Mouse (Mus musculus) megakaryocyte-erythroid progenitor cell, adult 5-6 weeks (primary cell): Measurements from ENCODE around the gene Gm21149. TPM values are rescaled to one million over a fixed set of nuclear protein-coding genes. Genes with fewer than 3 reads are reported as not detected.
A peak's percentile ranks its signal among the peaks of the same experiment; 100 is the strongest.
"Not testable (repeated sequence)": the region's sequence is repeated elsewhere in the genome, so short reads cannot be mapped to it uniquely, and the experiment has no call there.

Source experiments
- ATAC-seq: replicated peaks from 2 replicates; pipeline ENCODE4 v1.8.0; 2016; ENCODE audit warnings: mild to moderate bottlenecking, inconsistent platforms; ENCODE audit not compliant: severe bottlenecking, poor library complexity, low FRiP score, low TSS enrichment
- total RNA-seq, 2 experiments: library from RNA; stranded (forward) in 1 of 2; stranded (reverse) in 1 of 2; fragments of 200-1000, 215-1000 nt in 1 of 2; fragments of >200 nt in 1 of 2; fragmentation: Nextera tagmentation in 1 of 2; gene quantifications; 2 replicates each; pipeline ENCODE4 v1.2.3; 2014 to 2017

Gene Gm21149
- total RNA-seq (2014; fragmentation: Nextera tagmentation) (not detected in 2 replicates), total RNA-seq (2017) (not detected in 2 replicates)

DNA sequence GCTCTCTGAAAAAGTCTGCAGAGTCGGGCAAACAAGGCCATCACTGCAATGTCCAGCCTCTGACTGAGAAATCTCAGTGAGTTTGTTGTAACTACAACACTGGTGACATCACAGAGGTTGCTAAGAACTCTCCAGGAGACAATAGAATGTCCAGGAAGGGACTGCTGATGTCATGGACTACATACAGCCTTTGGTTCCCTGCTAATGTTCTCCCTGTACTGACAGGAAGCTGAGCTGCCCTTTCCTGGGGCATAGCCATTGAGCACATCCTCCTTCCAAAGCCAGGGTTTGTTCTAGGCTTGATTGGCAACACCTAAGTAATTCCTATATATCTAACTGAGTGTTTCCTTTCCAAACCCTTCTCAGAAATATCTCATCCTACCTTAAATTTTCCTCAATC is at the start of gene Gm21149:
Gene Gm21149 (minus strand): TSS at position 101 of the 400 bp plus-strand sequence.
- not testable (repeated sequence) for ATAC-seq

DNA sequence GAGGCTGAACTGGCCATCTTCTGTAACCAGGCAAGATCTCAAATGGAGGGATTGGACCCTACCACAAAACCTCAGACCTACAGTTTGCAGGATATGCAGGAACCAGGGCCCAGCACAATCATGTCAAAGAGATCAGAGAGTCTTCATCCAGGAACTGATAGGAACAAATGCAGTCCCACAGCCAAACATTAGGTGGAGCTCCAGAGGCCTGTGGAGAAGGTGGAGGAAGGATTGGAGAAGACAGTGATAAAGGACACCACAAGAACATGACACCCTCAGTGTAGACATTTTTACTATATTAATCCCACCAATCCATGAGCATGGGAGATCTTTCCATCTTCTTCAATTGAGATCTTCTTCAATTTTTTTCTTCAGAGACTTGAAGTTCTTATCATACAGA is 46.1 kb upstream of the Gm21149 start:
- ATAC-seq = not testable (repeated sequence)

DNA sequence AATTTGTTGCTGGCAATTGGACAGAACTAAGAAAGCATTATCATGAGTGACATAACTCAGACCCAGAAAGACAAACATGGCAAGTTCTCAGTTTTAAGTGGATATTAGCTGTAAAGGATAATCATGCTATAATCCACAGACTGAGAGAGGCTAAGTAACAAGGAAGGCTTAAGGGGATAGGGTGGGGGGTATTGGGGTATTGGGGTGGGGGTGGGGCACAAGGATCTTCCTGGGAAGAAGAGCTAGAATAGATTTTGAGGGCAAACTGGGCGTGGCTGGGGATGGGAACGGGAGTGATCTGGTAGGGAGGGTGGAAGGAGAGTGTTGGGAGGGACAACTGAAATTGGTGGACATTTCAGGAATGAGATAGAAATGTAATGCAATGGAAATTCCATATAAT is 45.7 kb upstream of the Gm21149 start:
- not testable (repeated sequence) for ATAC-seq

DNA sequence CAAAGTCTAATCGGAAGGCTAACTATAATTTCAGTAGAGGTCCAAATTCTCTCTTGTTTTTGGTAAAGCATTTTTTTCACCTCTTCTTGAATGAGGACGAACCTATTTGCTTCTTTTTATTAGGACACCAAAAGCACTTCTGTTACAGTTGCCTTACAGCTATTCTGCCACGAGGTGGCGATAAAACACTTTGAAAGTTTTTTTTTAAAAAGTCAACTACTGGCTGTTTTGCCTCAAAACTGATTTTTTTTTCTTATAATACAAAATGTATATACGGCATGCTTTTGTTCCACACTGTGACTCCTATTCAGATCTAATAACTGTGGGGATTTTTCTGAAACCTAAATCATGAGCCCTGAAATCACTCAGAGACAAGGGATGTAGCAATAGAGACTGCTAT is 44.1 kb upstream of the Gm21149 start:
- ATAC-seq = not testable (repeated sequence)

DNA sequence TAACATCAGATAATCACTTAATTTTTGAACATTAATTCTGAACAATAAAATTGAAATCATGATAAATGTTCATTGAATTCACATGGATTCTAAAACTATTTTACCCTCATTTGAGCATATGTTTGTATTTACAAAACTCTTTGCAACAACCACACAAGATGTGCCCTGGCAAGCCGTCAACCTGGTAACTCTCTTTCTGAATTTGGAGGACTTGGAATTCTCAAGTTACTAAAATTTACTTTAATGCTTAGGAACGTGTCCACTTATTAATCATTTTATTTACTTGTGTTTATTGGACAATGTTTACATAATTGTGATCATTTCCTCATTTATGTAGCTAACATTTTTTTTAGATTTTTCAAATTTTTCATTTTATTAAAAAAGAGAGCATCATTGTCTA is 40.8 kb upstream of the Gm21149 start:
- ATAC-seq = not testable (repeated sequence)

DNA sequence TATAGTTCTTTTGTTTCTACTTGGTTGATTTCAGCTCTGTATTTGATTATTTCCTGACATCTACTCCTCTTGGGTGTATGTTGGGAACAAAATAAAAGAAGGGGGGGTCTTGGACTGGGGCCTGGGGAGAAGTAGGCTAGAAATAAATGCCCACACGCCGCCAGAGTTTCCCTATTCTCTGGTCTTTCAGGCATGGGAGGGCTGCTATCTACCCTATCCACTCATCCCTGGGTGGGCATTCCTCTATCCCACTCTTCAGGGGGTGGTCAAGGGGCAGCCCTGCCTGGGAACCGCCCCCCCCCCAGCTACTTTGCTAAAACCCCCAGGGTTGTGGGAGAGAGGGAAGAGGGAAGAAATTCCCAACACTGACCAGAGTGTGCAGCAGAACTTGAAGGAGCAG is 35.9 kb upstream of the Gm21149 start:
- ATAC-seq = not testable (repeated sequence)

DNA sequence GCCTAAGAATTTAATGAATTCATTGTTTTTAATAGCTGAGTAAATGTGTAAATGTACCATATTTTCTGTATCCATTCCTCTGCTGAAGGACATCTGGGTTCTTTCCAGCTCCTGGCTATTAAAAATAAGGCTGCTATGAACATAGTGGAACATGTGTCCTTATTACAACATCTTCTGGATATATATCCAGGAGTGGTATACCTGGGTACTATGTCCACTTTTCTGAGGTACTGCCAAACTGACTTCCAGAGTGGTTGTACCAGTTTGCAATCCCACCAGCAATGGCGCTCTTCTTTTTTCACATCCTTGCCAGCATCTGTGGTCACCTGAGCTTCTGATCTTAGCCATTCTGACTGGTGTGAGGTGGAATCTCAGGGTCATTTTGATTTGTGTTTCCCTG is 33.6 kb upstream of the Gm21149 start:
- not testable (repeated sequence) for ATAC-seq

DNA sequence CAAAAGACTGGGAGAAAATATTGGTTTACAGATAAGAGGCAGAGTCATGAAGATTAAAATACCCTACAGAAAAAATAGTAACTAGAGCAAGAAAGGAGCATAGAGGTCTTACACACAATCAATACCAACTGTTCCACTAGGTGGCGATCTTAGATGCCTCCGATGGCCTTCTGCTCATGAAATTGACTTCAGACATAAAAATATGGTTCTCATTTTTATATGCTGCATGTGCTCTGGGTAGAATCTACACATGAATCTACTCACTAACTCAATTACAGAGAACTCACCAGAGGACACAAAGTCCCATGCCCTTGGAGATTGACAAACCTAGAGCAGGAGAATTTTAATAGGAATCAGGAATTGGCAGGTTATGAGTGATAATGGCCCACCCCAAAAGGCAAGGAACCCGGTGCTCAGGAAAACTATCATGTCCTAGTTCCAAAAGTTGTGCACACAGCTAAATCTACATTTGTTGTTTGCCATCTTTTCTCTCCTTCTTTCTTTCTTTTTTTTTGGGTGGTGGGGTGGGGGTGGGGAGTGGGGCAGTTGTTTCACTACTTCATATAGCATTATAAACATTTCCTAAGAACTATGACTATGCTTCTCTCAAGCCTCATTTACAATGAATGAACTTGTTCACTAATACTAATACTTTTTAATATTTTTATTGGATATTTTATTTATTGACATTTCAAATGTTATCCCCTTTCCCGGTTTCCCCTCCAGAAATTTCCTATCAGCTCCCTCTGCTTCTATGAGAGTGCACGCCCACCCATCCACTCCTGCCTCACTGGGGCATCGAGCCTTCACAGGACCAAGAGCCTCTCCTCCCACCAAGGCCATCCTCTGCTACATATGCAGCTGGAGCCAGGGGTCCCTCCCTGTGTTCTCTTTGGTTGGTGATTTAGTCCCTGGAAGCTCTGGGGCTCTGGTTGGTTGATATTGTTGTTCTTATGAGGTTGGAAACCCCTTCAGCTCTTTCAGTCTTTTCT is 32.4 kb upstream of the Gm21149 start:
- ATAC-seq = not testable (repeated sequence)

DNA sequence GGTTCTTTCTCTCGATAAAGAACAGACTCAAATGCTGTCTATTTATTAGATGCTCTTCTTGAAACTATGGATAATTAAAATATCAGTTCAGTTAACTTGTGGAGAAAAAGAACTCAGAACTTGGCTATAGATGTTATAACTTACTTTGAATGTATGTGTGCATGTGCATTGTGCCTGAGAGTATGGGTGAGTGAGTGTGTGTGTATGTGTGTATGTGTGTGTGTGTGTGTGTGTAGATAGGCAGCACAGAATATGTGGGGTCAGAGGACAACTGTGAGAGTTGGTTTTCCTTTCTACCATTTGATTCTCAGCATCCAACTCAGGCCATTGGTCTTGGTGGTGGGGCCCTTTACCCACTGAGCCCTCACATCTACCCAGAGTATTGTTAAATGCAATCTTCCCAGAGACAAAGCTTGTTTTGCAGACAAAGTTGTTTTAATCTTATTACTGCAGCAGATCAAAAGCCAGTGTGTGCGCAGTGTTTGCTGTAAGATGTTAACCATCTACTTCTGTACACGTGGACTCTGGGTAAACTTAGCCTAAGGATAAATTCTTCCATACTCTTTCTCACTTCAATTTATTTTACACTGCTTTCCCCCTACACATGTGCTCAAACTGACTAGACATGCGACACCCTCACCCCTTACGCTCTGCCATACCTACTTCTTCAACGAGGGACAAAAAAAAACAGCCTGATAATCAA is 31.6 kb upstream of the Gm21149 start:
- ATAC-seq = not testable (repeated sequence)

DNA sequence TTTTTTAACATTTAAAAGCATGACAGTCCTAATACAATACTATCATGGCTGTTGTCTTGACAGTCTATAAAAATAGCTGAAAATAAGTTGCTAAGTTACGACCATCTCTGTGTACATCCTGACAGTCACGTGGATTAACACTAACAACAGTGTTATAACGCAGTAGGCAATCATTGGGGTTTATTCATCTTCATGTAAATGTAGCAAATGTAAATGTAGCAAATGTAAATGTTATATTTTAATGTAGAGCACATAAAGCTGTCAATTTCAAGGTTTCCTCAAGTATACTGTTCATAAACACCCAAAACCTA is 30.9 kb upstream of the Gm21149 start:
- no peak for ATAC-seq

DNA sequence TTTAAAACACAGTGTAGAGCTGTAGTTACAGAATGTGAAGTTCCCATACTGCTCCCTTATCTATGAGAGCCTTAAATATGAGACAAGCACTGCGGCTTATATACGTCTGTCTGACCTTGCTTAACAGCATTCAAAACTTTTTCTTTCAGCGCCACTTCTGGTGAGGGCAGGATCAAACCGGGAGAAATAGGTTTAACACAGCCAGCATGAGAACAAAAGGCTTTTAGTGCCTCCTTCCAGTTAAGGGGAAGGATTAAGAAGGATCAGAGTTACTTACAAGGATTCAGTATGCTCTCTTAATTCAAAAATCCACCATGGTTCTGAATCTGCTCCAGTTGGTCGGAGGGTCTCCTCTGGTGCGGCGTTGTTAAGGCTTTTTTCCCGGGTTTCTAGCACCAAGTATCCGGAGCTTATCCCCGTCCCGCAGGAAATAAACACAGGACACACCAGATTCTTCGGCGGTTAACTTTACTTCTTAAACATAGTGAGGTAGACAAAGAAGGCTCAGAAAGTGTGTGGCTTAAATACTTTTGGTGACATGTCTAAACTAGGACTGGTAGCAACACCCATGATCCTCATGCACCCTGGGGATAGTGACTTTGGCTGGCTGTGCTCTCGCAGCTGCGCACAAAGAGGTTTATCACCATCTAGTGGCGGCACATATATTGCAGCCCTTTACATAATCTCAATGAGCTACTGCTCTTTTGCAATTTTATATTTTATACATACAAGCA is 30.4 kb upstream of the Gm21149 start:
- ATAC-seq = 0 out of 2 replicates have a peak, but pooled peaks have one; percentile 52

DNA sequence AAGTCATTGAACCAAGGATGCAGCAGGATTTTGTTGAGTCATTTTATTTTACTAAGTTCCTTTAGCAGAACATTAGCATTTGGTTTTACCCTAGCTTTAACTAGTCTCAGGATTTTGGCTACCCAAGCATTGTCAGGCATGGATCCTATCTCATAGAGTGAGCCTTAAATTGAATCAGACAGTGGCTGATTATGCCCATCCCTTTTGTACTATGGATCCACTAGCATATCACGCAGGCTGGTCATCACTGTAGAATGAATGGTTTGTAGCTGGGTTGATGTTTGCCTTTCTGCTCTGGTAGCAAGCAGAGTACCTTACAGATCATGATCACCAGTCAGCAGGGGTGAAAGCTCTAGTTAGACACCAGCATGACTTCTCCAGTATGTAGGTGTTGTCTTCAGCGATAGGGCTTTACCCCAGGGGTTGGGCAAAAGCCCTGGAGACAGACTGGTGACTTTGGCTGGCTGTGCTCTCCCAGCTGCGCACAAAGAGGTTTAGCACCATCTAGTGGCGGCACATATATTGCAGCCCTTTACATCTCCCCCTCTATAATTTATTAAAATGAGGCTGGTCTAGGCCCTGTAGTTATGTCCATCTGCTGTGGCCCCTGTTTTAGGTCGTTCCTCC is 22.6 kb upstream of the Gm21149 start:
- ATAC-seq = not testable (repeated sequence)

DNA sequence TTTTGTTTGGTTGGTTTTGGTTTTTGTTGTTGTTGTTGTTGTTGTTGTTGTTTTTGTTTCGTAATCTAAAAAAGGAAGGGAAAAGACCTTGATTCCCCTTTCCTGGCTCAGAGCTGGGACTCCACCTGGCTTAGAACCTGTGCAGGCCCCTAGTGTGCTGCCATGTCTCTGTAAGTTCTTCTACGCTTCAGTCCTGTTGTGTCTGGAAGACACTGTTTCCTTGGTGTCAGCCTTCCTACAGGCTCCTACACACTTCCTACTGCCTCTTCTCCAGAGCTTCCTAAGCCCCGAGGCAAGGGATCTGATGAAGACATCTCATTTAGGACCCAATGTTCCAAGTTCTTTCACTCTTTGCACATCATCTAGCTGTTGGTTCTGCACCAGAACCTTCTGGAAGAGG is 22.0 kb upstream of the Gm21149 start:
- ATAC-seq = not testable (repeated sequence)

DNA sequence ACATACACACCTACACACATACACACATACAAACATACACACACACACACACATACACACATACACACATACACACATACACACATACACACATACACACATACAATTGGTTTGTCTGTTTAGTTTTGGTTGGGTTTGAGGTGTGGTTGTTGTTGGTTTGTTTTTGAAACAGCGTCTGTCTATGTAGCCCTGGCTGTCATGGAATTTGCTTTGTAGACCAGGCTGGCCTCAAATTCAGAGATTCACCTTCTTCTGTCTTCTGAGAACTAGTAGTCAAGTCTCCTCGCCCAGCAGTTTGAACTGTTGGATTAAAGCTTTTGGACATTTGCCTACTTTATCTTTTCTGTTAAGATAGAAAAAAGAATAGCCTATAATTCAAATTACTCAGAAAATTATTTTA is 14.6 kb upstream of the Gm21149 start:
- ATAC-seq = not testable (repeated sequence)

DNA sequence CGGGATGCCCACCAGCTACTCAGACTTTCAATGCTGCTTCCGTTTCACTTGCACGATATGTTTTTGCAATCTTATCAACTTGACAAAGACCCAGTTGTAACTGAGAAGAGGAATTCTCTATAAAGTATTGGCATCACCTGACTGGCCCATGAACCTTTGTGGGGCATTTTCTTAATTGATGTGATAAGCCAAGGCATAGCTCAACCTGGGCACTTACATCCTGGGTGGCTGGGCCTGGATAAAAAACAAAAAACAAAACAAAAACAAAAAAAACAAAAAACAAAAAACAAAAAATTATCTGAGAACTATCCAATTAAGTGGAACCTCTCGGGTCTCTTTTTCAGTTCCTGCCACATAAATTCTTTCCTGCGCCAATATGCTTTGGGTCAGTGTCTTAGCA is 12.4 kb upstream of the Gm21149 start:
- no peak for ATAC-seq

DNA sequence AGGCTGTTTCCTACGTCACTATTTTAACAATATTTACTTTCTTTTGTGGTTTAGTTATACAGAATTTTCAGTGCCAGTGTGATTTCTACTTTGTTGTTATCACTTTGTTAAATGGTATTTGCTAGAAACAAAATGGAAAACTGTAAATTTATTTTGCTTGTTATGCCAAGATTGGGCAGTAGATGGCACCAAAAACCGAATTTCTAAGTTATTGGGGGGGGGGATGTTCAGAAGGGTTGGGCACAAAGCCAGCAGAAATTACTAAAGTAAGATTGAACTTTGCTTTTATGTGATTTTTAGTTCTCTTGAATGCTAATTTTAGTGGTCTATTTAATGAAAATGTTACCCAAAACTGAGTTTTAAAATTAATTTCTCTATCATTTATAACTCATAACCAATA is 8.3 kb upstream of the Gm21149 start:
- not testable (repeated sequence) for ATAC-seq

DNA sequence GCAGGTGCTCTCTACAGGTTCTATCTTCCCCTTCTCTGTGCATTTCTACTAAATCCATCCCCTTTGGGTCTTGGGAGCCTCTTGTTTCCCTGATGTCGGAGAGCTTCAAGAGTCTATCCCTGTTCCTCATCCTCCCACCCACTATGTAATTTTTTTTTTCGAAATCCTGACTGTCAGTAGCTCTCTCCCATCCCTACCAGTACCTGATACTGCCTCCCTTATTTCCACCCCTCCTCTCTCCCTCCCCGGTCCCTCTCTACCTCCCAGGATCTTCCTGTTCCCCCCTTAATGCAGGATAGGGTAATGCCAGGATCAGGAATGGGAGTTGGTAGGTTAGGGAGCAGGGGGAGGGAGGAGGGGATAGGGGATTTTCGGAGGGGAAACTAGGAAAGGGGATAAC is 7.3 kb upstream of the Gm21149 start:
- not testable (repeated sequence) for ATAC-seq

DNA sequence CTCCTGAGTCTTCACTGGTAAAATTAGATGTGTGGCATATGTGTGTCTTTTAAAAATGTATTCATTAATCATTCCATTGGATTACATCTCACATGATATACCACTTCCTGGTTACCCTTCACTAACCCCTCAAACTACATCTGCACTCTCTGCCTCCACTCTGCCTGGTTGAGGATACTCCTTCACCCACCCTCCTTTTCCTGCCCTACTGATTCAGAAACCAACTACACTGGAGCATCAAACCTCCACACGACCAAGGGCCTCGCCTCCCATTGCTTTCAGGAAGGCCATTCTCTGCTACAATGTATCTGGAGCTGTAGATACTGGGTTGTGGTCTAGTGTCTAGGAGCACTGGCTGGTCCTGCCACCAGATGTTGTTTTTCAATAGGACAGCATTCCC is 6.5 kb upstream of the Gm21149 start:
- ATAC-seq = not testable (repeated sequence)

DNA sequence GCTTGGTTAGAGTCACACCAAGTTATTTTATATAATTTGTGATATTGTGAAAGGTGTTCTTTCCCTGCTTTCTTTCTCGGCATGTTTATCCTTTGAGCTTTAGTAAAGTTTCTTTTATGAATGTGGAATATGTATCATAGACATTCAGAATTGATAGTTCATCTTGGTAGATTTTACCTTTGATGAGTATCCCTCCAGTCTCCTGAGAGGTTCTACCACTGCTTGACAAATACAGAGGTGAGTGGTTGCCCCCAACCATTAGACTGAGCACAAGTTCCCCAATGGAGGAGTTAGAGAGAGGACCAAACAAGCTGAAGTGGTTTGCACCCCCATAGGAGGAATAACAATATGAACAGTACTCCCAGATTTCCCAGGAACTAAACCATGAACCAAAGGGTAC is 6.2 kb downstream of the Gm21149 start:
- not testable (repeated sequence) for ATAC-seq
